Mouse (Mus musculus): Measurements from ENCODE around the gene Ncdn.

The Ncdn gene

DNA sequence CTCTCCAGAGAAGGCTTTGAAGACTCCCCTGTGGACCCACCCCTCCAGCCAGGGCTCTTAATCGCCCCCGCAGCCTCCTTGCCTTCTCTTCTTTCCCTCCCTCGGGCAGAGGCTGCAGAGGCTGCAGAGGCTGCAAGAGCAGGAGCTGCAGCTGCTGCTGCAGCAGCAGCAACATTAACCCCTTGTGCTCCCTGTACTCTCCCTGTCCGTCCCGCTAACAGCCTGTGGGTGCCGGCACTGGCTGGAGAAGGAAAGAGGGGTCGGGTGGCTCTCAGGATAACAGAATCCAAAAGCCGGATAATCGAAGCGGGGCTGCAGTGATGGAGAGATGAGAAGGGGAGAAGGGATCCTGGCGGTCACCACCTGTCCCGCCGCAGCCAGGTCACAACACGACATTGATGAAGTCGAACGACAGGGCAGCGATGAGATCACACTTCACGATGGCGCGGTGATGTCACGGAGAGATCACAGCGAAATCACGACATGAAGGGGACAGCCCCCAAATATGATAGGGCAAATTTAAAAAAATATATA lies 563 bp downstream of the Ncdn start:
- DNase-seq (ENCODE audit: low spot score in 2 of 2), result no peak

DNA sequence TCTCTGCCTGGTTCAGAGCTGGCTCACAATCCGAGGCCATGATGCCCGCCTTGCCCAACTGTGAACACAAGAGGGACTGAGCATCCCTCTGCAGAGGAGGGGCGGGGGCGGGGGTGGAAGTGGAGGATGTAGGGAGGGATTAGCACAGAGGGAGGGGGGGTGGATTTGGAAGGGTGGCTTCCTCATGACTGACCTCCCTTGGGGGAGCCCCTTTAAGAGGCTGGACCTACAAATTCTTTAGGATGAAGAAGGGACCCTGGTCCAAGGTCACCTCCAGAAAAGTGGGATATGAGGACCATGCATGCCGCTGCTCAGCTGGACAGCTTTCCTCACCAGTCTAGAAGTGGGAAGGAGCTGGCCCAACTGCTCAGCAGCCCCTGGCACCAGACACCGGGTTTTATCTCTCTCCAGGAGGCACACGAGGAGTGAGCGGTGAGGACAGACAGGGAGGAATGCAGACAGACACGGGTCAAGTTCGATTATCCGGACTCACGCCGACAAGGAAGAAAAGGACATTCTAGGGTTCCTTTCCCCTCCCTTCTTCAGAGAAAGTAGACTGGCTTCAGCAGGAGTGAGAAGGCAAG lies 1.1 kb downstream of the Ncdn start:
- DNase-seq (ENCODE audit: low spot score in 2 of 2), result no peak

DNA sequence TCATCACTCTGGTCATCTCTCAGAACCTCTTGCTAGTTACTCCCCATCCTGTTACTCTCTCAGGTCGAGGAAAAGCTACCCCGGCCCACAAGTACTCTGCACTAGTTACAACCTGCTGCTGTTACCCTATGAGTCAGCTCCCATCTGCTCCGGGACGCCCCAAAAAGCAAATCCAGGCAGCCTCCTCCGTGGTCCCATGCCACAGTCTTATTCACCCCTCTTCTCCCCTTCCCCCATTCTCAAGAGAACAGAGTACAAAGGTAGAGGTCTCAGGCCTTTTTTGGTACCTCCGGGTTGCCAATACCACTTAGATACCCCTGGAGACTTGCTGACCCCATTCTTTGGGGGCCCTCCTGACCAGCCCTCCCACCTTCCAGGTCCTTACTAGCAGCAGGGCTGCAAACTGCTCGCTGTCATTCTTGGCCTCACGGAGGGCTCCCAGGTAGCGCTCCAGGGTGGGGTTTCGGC lies 1.6 kb downstream of the Ncdn start:
- DNase-seq (ENCODE audit: low spot score in 2 of 2), result no peak

DNA sequence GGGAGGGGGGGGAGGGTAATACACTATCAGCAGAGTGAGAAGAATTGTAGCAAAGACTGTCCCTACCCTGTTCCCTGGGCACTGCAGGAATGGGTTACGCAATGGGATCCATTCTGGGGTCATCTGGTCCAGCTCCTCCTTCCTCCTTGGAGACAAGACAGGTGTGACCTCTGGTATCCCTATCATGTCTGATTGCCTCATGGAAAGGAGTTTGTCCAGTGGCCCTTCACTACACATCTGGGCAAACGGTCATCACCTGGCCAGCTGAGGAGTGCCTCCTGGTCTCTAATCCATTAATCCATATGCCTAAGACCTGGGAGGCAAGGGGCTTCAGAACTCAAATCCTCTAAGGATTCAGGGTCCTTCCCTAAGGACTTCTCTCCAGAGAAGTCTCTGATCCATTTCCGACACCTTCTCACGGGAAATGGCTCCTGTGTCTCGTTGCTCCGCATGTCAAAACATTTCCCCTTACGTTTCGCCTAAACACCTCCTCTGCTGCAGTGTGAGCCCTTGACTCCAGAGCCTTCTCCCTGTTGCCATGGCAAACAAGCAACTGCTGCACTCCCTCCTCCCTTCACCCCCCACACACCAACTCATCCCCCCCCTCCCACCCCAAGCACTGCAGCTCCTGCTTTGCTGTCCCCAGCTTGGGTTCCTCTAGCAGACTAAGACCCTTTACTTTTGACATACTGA lies 2.2 kb downstream of the Ncdn start:
- DNase-seq (ENCODE audit: low spot score in 2 of 2), result no peak

DNA sequence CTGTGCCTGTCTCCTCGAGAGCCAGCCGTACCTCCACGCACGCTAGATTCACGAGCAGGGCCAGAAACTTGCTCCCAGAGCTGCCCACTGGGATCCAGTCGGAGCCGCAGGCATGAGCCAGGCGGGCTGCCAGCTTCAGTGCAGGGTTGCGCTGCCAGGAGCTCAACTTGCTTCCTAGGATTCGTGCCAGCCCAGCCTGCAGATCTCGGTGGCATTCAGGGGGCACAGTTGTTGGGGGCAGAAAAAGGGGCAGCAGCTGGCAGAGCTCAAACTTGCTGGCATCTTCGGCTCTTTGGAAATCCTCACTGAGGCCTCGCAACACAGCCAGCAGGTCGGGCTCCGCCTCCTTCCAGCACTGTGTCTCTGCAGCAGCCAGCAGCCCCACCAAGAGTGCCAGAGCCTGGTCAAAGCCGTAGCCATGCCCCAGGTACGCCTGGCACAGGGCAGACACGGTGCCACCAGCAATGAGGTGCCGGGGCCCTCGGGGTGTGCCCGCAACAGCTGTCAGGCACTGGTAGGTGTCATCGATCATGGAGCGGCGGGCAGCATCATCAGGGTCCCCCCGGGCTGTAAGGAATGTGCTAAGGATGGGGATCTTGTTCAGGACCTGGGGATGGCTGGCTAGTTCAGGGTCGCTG lies 3.1 kb downstream of the Ncdn start:
- DNase-seq (ENCODE audit: low spot score in 2 of 2), result no peak

DNA sequence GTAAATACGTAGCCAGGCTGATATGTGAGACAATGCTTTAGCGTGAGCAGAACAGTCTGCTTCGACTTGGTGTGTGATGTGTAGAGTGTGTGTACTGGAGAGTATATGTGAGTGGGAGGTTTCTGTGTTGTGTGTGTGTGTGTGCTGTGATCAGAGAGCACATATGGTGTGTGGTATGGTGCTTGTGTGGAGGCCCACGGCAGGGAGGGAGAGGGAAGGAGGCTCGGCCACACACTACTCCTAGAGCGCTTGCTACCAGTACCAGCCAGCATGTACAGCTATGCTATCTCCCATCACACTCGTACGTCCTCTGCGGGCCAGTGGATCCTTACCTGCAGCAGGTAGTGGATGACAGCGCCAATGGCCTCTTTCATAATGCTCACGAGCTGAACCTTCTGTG lies 3.7 kb downstream of the Ncdn start:
- no peak for DNase-seq (ENCODE audit: low spot score in 2 of 2)

DNA sequence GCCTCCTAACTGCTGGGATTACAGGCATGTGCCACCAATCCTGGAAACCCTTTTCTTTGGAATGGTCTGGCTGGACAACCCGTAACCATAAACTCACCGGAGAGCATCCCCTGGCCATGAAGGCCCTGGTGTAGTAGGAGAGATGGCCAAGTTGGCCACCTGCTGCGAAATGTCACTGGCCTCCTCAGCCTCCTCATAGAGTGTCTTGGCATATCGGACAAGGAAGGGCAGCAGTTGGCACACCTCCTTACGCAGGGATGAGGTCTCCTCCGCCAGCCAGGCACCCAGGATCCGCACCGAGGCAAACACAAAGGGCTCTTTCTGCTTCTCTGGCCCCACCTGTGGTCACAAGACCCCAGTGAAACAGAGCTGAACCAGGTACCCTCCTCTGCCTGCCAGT lies 4.9 kb downstream of the Ncdn start:
- DNase-seq (ENCODE audit: low spot score in 2 of 2), result no peak

DNA sequence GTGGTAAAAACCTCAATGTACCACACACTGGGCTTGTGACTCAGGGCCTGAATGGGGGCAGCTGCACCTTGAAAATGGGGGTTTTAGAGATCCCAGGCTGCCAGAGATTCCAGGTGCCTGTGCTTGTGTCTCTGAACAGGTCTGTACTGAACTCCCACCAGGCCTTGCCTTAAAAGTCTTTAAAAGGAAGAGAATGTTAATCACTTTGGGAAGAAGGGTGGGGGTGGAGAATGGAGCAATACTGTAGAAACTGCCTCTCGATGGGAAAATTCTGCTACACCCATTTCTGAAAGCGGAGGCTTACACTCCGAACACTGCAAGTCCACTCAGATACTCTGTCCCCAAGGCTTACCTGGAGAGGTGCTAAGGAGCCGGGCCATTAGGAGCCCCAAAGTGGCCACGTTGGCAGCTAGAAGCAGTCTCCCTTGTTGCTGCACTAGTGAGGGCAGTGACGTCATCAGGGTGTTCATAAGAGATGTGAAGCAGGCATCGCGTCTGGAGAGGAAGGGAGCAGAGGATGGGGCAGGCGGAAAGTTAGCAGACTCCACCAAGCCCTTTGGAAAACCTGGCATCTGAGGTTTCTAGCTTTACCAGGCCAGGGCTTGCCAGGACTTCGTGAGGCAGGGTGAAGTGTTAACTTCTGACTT lies 6.9 kb downstream of the Ncdn start:
- DNase-seq (ENCODE audit: low spot score in 2 of 2), result no peak

DNA sequence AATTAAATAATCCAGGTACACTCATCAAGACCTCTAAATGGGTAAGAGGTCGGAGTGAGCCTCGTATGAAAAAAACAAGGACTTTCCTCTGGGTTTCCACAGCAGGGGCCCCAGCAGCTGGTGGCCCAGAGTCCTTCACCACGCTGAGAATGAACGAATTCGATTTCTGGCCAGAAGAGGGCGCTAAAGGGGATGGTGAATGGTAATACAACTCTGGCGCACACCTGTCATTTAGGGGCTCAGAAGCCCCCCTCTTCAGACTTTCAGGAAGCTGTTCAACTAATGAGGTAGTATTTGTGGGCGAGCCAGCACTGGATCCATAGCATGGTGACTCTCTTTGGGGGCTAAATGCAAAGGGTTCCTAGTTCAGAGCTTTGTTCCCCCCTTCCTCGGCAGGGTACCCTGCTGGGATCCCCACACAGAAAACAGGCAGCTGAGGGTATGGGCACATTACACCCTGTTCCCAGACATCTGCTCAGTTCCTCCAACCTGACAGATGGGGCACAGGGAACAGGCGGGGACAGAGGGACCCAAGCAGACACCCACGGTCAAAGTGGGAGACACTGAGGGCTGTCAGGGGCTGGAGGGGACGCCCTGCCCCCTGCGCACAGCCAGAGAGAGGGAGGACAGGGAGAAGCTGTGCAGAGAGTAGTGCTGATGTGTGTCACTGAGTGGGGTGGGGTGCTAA lies 7.6 kb downstream of the Ncdn start:
- peak; percentile 55 to 85 for DNase-seq (ENCODE audit: low spot score in 2 of 2)

DNA sequence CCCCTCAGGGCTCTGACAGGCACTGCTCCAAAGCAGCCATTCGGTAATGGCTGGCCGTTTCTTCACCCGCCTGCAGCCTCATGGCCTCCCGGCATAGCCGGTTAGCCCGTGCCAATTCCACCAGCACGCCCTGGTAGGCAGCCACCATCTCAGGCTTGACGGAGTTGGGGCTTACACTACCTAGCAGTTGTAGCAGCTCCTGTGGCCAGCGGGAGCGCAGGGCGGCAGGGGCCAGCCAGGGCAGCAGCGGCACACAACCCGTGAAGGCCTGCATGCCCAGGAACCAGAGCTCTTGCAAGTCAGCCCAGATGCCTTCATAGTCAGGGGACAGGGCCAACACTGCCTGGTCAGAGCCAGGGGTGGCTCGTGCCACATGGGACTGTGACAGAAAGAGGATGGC lies 8.4 kb downstream of the Ncdn start:
- no peak for DNase-seq (ENCODE audit: low spot score in 2 of 2)

DNA sequence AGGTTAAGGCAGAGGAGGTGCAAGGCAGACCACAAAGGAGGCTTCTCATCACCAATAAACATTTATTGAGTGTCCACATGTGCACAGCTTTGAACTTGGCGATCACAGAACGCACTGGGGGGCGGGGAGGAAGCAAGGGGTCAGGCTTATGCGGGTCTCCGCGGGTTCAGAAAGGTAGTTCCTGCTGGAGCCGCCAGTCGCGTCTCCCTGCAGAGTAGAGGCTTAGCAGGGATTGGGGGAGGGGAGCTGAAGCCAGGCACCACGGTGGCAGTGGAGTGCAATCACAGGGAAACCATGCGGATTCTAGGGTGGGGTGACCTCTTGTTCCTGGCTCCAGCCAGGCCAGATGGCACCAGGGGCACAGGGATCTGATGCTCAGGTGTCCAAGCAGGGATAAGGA lies 9.5 kb downstream of the Ncdn start:
- DNase-seq (ENCODE audit: low spot score in 2 of 2), result no peak

DNA sequence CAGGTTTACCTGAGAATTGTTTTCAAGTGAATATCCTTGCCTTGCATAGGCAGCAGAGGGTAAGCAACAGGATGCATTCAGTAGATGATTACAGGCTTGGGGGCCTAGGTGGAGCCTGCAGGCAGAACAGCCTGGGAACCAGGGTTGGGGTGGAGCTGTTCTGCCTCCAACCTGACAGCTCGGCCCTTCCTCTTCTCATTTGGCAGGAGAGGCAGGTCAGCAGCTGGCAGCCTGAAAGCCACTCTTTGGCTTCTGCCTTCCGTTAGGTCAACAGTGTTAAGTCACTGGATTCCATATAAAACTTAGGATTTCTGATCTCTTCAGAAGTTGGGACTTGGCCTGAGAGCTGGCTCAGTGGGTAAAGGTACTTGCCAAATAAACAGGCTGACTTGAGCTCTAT lies 10.3 kb downstream of the Ncdn start:
- no peak for DNase-seq (ENCODE audit: low spot score in 2 of 2)

DNA sequence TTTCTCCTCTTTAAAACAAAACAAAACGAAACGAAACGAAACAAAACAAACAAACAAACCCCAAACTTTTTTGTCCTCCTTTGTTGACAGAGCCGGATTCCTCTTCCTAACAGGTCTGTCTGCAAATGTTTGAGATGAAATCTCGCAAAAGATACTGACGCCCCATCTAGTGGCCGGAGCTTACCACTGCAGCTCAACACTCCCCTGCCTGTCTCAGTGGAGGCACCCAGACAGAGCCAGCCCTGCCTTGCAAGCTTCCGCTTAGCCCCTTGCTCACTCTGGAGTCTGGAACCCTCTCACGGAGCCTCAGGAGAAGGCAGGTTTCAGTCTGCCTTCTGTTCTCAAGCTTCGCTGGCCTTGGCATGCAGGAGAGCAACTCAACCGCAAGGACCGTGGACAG lies 11.8 kb downstream of the Ncdn start:
- DNase-seq (ENCODE audit: low spot score in 2 of 2), result peak; percentile 73 to 86

DNA sequence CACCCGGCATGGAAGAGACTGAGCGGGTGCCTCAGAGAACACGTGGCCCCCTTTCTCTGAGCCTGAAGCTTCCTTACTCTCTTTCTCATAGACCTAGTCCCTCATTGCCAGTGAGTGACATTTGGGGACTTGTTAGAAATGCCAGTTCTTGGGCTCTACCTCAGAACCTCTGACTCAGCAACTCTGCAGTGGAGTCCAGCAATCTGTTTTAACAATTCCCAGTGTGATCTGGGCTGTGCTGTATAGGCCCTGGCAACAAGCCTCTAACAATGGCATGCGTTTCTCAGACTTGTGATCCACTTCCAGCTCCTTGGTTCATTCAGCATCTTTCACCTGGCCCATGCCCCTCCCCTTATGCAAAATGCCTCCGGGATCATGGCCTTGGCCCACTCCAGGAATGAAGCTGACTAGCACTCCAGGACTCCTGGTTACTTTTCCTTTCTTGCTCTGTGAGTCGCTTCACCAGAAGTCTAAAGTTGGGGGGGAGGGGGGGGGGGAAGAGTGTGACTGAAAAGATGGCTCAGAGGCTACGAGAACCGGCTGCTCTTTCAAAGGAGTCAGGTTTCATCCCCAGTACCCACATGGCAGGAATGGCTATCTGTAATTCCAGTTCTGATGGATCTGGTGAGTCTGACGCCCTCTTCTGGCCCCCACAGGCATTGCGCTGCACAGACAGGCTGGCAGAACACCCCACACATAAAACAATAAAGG lies 13.1 kb downstream of the Ncdn start:
- no peak for DNase-seq (ENCODE audit: low spot score in 2 of 2)

DNA sequence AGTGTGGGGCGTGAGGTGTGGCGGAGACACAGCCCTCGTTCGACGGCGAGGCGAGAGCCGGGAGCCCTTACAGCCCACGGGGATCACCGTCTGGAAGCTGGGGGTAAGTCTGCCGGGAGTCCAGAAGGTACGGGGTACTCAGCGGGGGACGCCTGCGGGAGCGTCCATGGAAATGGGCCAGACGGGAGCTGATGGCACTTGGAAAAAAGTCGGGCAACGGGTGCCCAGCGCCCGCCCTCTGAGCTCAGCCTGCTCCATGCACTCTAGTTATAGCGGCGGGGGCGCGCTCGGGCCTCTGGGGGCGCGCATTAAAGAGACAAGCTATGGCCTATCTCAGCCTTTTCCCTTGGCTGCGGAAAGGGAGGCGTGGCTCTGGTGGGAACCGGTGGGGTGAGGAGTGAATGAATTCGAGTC lies 17.2 kb downstream of the Ncdn start, which contains the start of gene Tfap2e:
TSS of gene Tfap2e (minus strand) at position 240 of the 414 bp plus-strand sequence.
- DNase-seq (ENCODE audit: low spot score in 2 of 2), result no peak

DNA sequence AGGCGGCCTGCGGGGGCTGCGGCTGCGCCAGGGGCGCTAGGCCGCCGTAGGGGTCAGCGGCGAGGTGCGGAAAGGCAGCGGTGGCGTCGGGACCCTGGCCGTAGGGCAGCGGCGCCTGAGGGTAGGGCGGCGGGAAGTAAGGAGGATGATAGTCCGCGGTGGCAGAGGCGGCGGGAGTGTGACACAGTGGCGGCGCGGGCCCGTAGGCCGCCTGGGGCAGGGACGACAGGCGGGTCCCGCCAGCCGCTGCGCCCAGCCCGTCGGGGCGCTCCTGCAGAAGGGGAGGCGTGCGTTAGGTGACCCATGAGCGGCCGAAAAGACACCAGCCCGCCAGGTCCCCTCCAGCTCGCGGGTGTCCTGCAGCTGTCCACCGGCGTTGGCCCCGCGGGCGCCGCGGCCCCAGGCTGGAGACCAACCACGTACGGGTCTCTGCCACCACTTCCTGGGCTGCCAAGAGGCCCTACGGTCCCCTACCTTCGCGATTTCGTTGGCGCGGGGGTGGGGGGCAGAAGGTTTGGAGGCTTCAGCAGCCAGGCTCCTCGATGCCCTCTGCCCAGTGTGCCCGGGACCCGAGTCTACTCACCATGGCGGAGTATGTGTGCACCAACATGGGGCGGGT lies 17.7 kb downstream of the Ncdn start:
- no peak for DNase-seq (ENCODE audit: low spot score in 2 of 2)

DNA sequence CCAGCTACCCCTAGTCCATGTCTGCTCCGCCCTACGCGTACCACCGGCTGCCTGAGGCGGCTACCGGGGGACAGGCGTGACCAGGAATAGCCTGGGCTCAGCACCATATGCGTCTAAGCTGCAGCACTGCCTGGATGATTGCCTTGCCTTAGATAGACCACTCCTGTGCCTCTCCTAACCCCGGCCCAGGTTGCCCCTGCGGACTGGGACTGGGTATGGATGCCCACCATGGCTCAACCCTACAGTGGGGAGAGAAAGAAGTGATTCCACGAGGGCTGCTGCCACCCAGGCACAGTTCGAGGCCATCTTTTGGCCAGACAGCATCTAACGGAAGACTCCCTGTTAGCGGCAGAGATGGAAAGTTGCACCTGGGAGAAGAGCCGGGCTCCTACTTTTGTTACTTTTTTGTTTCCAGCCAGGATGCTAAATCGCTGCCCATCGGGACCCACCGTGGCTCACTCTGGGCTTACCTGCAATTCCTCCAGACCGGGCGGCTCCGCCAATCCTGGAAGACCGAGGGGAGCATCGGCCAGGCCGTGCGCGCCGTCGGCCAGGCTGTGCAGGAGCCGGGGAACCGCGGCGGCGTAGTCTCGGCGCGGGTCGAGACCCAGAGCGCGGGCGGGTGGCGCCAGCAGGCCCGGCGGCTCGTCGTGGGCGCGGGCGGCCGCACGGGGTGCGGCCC lies 18.4 kb downstream of the Ncdn start:
- DNase-seq (ENCODE audit: low spot score in 2 of 2), result no peak

DNA sequence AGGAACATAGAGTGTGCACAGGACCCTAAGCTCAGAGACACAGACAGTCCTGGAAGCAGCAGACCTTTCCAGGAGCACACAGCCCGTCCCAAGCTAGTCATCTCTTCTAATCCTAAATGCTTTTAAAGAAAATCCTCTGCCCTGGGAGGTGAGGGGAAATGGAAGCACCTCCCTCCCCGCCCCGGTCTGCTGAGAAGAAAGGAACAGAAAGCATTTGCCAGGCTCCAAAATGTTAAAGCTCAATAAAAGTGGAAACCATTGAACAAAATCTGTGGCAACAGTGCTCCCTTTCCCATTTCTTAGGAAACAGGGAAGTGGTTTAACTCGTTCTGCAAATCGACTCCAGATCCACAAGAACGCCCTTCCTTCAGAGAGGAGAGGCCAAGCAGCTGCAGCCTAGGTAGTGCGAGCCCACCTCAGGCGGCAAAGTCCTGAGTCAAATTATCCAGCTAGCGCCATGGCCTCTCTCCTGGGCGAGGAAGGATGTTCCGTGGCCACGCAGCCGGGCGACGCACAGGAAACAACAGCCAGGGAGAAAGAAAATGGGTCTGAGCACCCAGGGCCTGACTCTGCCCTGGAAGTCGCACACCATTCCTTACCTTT lies 19.1 kb downstream of the Ncdn start:
- no peak for DNase-seq (ENCODE audit: low spot score in 2 of 2)

DNA sequence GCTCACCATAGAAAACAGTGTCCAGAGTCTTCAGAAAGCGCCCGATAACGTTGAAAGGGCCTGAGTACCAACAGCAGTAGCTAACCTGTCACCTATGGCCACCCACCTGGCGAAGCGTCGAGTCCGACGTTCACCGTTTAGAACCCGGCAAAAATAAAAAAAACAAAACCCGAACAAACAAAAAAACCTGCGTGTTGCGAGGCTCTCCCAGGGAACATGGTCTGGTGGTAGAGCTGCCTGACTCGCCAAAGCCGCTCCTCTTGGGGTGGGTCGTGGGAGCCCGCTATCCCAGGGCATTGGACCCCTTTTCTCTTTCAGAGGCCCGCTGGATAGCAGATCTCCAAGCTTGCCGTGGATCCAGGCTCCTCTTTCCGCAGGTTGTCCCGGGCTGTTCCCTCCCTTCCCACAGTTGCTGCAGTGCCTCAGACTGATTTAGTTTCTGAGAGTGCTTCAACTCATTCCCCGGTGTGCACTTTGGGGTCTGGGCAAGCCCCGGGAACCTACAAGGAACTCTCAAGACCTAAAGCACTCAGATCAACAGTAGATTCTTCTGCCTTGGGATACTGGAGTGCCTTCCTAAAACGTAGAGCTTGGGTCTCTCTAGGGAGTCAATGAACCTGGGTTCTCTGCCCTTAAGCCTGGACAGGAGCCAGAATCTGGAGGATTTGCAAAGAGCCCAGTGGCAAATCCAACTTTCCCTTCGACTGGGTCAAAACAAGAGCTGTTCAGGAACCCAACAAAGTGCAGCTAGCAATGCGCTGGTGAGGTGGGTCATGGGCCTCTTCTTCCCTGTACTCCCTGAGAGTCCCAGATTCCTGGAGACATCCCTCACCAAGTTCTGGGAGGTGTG lies 20.5 kb downstream of the Ncdn start:
- DNase-seq (ENCODE audit: low spot score in 2 of 2), result no peak
